Mouse (Mus musculus) stomach, postnatal 0 days (tissue): Measurements from ENCODE around the gene Cnih2.

ENCODE experiments used
- CTCF ChIP-seq: IDR thresholded peaks from 2 replicates; pipeline ENCODE4 v1.5.1; 2016; ENCODE audit warnings: antibody characterized with exemption, low read depth, mild to moderate bottlenecking, moderate library complexity
- EP300 ChIP-seq: optimal IDR thresholded peaks from 2 replicates; pipeline ENCODE3; 2016; ENCODE audit warnings: antibody characterized with exemption

- TF ChIP-seq CTCF (no peak), EP300 (no peak)
Measured at GRCm38 (mm10) chr19:5045531-5045930, 52.8 kb downstream of the Cnih2 start.
